Comparison of ENCODE assay signal across 24 mouse cellular contexts in genomic region chr14:120967072-120967471, GRCm38 (mm10). TPM values are rescaled to one million over a fixed set of nuclear protein-coding genes. Genes with fewer than 3 reads are reported as not detected.
A peak's percentile ranks its signal among the peaks of the same experiment; 100 is the strongest.
DNase-seq lines count a peak whose midpoint lies in the region; ATAC-seq lines count a peak whose summit lies in the region.
"Had no signal": no experiment of that assay in that cellular context is flagged by ENCODE, and none has a peak within 500 bp of the region (broad histone marks: within the 10 kb centered on the region; RNA-seq: fewer than 3 reads in every experiment).

No protein-coding gene starts in this region.

- no peaks in the 10 kb centered on the region for H3K9me3 ChIP-seq in midbrain, embryonic 15.5 days
- H3K9me3 ChIP-seq: embryonic facial prominence, embryonic 15.5 days; neural tube, embryonic 12.5 days had no signal

- no peak overlapping the region for H3K4me2 ChIP-seq in midbrain, embryonic 15.5 days
- H3K4me2 ChIP-seq: embryonic facial prominence, embryonic 15.5 days; heart, embryonic 12.5 days; hindbrain, embryonic 14.5 days; liver, embryonic 11.5 days; neural tube, embryonic 12.5 days had no signal

- H3K27me3 ChIP-seq in midbrain, embryonic 15.5 days (replicated peaks): no peaks in the 10 kb centered on the region
- H3K27me3 ChIP-seq: embryonic facial prominence, embryonic 15.5 days; heart, embryonic 12.5 days; neural tube, embryonic 12.5 days had no signal

- H3K4me3 ChIP-seq in midbrain, embryonic 15.5 days: no peak overlapping the region
- H3K4me3 ChIP-seq: embryonic facial prominence, embryonic 15.5 days; heart, embryonic 12.5 days; neural tube, embryonic 12.5 days had no signal

- no peaks in the 10 kb centered on the region for H3K4me1 ChIP-seq in midbrain, embryonic 15.5 days
- H3K4me1 ChIP-seq: embryonic facial prominence, embryonic 15.5 days; heart, embryonic 12.5 days; neural tube, embryonic 12.5 days had no signal

- ATAC-seq in megakaryocyte progenitor cell, adult 5-6 weeks (replicated peaks; ENCODE audit: poor library complexity): peak; percentile 75
- no peak for ATAC-seq in midbrain, embryonic 15.5 days (replicated peaks)
- ATAC-seq: forebrain, embryonic 14.5 days; inflammation-experienced regulatory T-cells, adult 6 months had no signal

- no peaks in the 10 kb centered on the region for H3K36me3 ChIP-seq in midbrain, embryonic 15.5 days (replicated peaks)
- H3K36me3 ChIP-seq: embryonic facial prominence, embryonic 15.5 days; heart, embryonic 12.5 days; neural tube, embryonic 12.5 days had no signal

- H3K27ac ChIP-seq in midbrain, embryonic 15.5 days: no peak overlapping the region
- H3K27ac ChIP-seq: embryonic facial prominence, embryonic 15.5 days; hindbrain, embryonic 14.5 days; neural tube, embryonic 12.5 days had no signal

- no peak overlapping the region for H3K9ac ChIP-seq in midbrain, embryonic 15.5 days
- H3K9ac ChIP-seq: embryonic facial prominence, embryonic 15.5 days; heart, embryonic 12.5 days; hindbrain, embryonic 14.5 days; neural tube, embryonic 12.5 days had no signal

- WGBS in midbrain, embryonic 15.5 days: 88% methylated on average over 6 of the region's 6 CpGs

- DNase-seq in spleen, postnatal 36 days (ENCODE audit: low spot score in 2 of 2): peak; percentile 18 to 41
- DNase-seq in spleen, postnatal 14 days (ENCODE audit: low spot score in 2 of 2): no peak
- peak; percentile 14 to 21 for DNase-seq in thymus, postnatal 10 days (ENCODE audit: low spot score in 2 of 2)
- DNase-seq in embryo, embryonic 9.5 days (ENCODE audit: extremely low spot score): no peak
- DNase-seq in kidney, adult 9 months: no peak
- DNase-seq: adrenal gland, postnatal 25 days; cerebellum, adult 8-10 months; cerebellum, postnatal 36 days; heart, postnatal 10 days; kidney, adult 2 months; kidney, postnatal 10 days; lung, adult 18-20 months; lung, postnatal 10 days; midbrain, embryonic 14.5 days; retina, postnatal 1 day had no signal

RNA-seq across cellular contexts. Expression of gene Ipo5, which starts 56.0 kb away (rescaled TPM):
- 136 and 143 TPM in 2 replicates for total RNA-seq in megakaryocyte progenitor cell, adult 5-6 weeks (2015)
- 203 and 208 TPM in 2 replicates for total RNA-seq in megakaryocyte progenitor cell, adult 5-6 weeks (2017)
- 57.5 and 58.2 TPM in 2 replicates for polyA plus RNA-seq in midbrain, embryonic 15.5 days (2015; fragmentation: Nextera tagmentation; extraction: Ambion mirVana)

Comparison
In these comparisons a context has a peak if more than half of its experiments do, and no peak if none do; other contexts are left out.
1. DNase-seq: peak in spleen, postnatal 36 days (2 of 2) and thymus, postnatal 10 days (2 of 2); none in spleen, postnatal 14 days (0 of 2), embryo, embryonic 9.5 days (single experiment) and kidney, adult 9 months (single experiment).